Mouse (Mus musculus): ENCODE measurements around the gene Baiap2. TPM values are rescaled to one million over a fixed set of nuclear protein-coding genes. Genes with fewer than 3 reads are reported as not detected.
A peak's percentile ranks its signal among the peaks of the same experiment; 100 is the strongest.

Gene Baiap2
- polyA plus RNA-seq, 1 experiment, result 27.4 TPM

DNA sequence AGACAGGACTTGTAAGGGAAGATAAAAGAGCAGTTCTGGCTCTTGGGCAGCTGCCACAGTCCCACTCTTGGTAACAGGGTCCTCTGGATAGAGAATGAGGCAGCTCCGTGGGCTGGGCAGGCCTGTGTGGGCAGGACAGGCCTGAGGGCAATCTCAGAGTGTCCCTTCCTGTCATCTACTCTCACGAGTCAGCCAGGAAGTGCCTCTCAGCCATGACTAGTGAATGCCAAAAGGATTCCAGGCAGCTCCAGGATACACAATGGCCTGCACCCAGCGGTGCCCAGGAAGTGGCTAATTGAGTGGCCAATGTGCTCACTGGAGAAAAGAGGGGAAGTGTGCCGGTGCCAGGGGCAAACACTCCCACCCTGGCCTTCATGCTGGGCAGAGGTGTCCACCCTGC lies 97.0 kb downstream of the Baiap2 start:
- Histone ChIP-seq H3K4me3 (ENCODE audit: insufficient read depth, low read length) (no peak overlapping the region), H3K4me1 (ENCODE audit: control insufficient read depth, insufficient read depth, low read length) (0 out of 2 replicates have a peak, but pooled peaks cover 4% of the 10 kb centered on the region), H3K27ac (ENCODE audit: insufficient read depth, low read length) (no peak overlapping the region)
- TF ChIP-seq POLR2A (IDR thresholded peaks at IDR 0.05; ENCODE audit: low read depth, low read length) (no peak), CTCF (IDR thresholded peaks at IDR 0.05; ENCODE audit: borderline replicate concordance, insufficient read depth, low read length) (no peak)

DNA sequence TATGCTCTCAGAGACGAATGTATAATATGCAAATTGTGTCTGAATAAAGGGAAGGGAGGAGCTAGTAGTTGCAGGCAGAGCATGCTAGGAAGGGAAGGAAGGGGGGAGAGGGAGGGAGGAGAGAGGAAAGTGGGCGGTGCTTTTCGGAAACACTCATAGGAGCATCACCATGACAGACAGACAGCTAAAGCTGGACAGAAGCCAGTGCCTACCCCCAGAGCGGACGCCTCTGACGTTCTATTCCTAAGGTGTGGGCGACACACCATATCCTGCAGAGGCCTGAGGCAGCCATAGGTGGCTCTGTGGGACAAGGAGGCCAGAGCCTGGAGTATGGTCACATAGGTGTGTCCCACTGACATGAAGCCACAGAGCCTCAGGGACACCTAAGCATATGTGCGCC lies 97.9 kb downstream of the Baiap2 start:
- H3K4me1 ChIP-seq (ENCODE audit: control insufficient read depth, insufficient read depth, low read length), result 0 out of 2 replicates have a peak, but pooled peaks cover 4% of the 10 kb centered on the region
- no peak overlapping the region for H3K27ac ChIP-seq (ENCODE audit: insufficient read depth, low read length)
- TF ChIP-seq CTCF (IDR thresholded peaks at IDR 0.05; ENCODE audit: borderline replicate concordance, insufficient read depth, low read length), result no peak
- TF ChIP-seq POLR2A (IDR thresholded peaks at IDR 0.05; ENCODE audit: low read depth, low read length), result no peak
- H3K4me3 ChIP-seq (ENCODE audit: insufficient read depth, low read length), result no peak overlapping the region

DNA sequence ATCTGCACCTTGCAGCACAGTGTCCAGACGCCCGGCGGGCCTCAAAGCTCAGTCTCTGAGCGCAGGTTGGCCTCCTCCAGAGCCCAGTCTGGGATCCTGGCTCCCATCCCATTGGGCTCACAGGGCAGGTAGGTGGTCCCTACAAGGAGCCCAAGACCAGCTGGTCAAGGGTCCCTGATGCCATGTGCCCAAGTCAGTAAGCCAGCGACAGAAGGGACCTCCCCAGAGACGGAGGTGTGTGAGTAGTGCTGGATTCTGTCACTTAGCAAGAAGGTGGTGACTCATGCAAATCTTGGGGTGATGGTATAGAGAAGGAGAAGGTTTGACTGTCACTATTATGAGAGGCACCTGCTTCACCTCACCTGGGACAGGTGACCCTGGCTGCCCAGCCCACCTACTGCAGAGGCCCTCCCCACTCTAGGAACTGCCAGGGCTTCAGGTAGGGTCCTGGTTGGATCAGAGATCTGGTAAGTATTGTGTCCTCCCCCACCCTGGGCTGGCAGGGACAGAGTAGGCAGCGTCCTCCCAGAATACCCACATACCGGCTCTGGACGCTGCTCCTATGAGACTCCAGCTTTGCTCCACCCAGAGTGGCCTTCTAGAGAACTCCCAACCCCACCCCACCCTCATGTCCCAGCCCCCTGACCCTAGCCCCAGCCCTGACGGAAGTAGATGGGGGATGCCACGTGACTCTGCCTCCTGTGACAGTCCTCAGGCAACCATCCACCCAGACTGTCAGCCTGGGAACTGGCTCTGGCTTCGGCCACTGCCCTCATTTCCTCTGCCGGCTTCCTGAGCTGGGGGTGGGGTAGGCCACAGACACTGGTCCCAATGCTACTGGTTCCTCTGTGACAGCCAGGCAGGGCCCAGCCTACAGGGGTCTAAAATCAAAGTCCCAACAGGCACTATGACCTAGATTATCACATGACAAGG lies 98.9 kb downstream of the Baiap2 start:
- H3K27ac ChIP-seq (ENCODE audit: insufficient read depth, low read length), result no peak overlapping the region
- 0 out of 2 replicates have a peak, but pooled peaks cover 4% of the 10 kb centered on the region for H3K4me1 ChIP-seq (ENCODE audit: control insufficient read depth, insufficient read depth, low read length)
- no peak overlapping the region for H3K4me3 ChIP-seq (ENCODE audit: insufficient read depth, low read length)
- TF ChIP-seq CTCF (IDR thresholded peaks at IDR 0.05; ENCODE audit: borderline replicate concordance, insufficient read depth, low read length) (no peak), POLR2A (IDR thresholded peaks at IDR 0.05; ENCODE audit: low read depth, low read length) (no peak)

DNA sequence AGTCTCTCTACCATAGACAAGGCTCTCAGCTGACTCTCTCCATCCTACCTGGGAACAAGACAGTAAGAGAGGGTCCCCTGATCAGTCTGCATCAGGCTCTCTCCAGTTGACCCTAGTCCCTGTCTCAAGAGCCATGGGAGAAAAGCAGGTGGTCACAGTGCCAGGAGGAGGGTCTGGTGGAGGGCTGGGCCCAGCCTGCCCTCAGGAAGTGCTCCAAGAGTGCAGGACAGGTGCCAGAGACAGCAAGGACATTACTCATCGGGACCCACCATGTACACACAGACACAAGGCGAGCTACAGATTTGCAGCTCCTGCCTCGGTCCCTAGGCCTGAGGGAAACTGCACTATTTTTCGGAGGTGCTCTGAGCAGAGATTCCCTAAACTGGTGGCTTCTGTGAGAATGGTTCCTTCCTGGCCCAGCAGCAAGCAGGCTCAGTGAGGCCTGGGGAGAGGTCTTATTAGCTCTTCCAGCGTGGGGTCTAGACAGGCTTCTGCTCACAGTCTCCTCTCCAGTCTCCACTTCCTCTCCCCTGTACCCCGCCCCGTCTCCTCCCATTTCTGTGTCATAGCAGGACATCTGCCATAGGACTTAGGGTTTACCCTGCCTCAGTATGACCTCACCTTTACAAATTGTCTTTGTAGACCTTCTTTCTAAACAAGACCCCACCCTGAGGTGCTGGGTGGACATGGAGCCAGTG lies 99.7 kb downstream of the Baiap2 start:
- no peak for TF ChIP-seq POLR2A (IDR thresholded peaks at IDR 0.05; ENCODE audit: low read depth, low read length)
- TF ChIP-seq CTCF (IDR thresholded peaks at IDR 0.05; ENCODE audit: borderline replicate concordance, insufficient read depth, low read length), result no peak
- Histone ChIP-seq H3K27ac (ENCODE audit: insufficient read depth, low read length) (no peak overlapping the region), H3K4me1 (ENCODE audit: control insufficient read depth, insufficient read depth, low read length) (0 out of 2 replicates have a peak, but pooled peaks cover 4% of the 10 kb centered on the region), H3K4me3 (ENCODE audit: insufficient read depth, low read length) (no peak overlapping the region)

DNA sequence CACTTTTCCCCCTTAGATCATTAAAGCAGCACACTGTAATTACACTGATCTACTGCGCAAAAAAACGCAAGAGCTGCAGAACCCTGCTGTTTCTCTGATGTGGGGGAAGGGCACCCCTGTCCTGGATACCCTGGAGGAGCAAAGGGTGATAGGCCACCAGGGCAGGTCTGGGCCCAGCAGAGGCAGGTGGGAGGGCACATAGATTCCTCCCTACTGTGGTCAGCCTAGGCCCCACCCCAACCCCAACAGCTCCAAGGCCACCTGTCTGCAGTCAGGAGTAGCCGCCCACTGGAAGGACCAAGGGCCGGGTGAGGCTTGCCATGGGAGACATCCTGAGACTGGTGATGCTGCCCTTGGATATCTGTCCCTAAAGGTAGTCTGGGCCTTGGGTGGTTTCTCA lies 102.8 kb downstream of the Baiap2 start:
- H3K4me3 ChIP-seq (ENCODE audit: insufficient read depth, low read length), result no peak overlapping the region

DNA sequence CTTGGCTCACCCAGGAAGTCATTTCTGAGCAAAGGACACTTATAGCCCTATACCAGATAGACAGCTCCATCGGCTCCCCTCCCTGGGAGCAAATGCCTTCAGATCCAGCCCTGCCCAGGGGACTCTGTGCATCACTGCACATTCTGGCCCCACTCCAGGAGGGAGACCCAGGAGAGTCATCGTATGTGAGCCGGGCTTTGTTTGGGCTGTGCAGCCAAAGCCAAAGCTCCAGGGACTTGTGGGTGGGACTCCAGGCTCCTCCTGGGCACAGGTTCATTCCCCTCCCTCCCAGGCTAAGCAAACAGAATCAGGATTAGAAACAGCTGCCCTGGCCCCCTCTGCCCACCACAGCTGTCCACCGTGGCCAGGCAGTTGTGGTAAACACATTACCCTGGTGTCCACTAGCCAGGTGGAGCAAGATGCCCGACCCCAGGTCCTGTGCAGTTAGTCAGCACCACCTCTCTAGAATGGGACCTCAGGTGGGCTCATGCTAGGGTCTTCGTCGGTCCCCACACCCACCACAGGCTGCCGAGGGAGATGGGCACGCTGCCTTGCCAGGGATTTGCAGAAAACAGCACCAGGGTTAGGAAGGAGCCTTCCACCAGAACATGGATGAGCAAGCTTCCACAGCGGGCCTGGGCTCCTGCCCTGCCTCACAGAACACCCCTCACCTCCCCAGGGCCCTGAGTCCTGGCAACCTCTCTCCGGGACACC lies 103.4 kb downstream of the Baiap2 start:
- Histone ChIP-seq H3K4me1 (ENCODE audit: control insufficient read depth, insufficient read depth, low read length) (0 out of 2 replicates have a peak, but pooled peaks cover 4% of the 10 kb centered on the region), H3K4me3 (ENCODE audit: insufficient read depth, low read length) (no peak overlapping the region), H3K27ac (ENCODE audit: insufficient read depth, low read length) (no peak overlapping the region)
- TF ChIP-seq POLR2A (IDR thresholded peaks at IDR 0.05; ENCODE audit: low read depth, low read length) (no peak), CTCF (IDR thresholded peaks at IDR 0.05; ENCODE audit: borderline replicate concordance, insufficient read depth, low read length) (no peak)

More for the DNA sequence above, 102.8 kb downstream of the Baiap2 start:
- no peak for TF ChIP-seq CTCF (IDR thresholded peaks at IDR 0.05; ENCODE audit: borderline replicate concordance, insufficient read depth, low read length)
- no peak for TF ChIP-seq POLR2A (IDR thresholded peaks at IDR 0.05; ENCODE audit: low read depth, low read length)
- 0 out of 2 replicates have a peak, but pooled peaks cover 4% of the 10 kb centered on the region for H3K4me1 ChIP-seq (ENCODE audit: control insufficient read depth, insufficient read depth, low read length)
- H3K27ac ChIP-seq (ENCODE audit: insufficient read depth, low read length), result no peak overlapping the region

DNA sequence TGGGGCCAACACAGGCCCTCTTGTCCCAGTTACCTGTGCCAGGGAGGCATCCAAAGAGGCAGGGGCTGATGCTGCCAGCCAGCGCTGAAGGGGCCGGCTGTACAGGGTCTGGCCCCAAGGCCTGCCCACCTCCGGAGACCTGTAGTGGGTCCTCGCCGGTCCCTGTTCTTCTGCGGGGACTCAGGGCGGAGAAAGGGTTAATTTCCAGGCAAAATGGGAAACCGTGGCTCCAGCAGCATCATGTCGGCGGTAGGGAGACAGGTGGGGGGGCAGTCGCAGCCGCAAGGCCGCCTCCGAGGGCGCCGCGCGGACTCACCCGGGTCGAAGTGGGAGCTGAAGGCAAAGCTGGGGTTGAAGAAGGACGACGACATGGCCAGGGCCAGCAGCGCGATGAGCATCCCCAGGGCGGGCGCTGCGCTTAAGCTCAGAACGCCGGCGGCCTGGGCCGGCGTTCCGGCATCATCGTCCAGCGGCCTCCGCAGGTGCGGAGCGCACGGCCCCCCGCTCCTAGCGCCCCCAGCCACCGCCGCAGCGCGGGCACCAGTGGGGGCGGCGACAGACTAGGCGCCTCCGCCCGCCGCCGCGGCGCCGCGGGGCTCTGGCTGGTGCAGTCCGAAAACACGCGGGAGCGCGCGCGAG lies 104.1 kb downstream of the Baiap2 start, which contains the start of gene Aatk:
Gene Aatk (minus strand): TSS at position 615 of the 639 bp plus-strand sequence.
- H3K4me3 ChIP-seq (ENCODE audit: insufficient read depth, low read length), result peak within 1 kb of the TSS; percentile 12; the same call in 1 of the 2 replicates
- TF ChIP-seq POLR2A (IDR thresholded peaks at IDR 0.05; ENCODE audit: low read depth, low read length) (no peak), CTCF (IDR thresholded peaks at IDR 0.05; ENCODE audit: borderline replicate concordance, insufficient read depth, low read length) (no peak)
- H3K4me1 ChIP-seq (ENCODE audit: control insufficient read depth, insufficient read depth, low read length), result 0 out of 2 replicates have a peak, but pooled peaks cover 4% of the 10 kb centered on the region
- H3K27ac ChIP-seq (ENCODE audit: insufficient read depth, low read length), result no peak within 1 kb of the TSS

DNA sequence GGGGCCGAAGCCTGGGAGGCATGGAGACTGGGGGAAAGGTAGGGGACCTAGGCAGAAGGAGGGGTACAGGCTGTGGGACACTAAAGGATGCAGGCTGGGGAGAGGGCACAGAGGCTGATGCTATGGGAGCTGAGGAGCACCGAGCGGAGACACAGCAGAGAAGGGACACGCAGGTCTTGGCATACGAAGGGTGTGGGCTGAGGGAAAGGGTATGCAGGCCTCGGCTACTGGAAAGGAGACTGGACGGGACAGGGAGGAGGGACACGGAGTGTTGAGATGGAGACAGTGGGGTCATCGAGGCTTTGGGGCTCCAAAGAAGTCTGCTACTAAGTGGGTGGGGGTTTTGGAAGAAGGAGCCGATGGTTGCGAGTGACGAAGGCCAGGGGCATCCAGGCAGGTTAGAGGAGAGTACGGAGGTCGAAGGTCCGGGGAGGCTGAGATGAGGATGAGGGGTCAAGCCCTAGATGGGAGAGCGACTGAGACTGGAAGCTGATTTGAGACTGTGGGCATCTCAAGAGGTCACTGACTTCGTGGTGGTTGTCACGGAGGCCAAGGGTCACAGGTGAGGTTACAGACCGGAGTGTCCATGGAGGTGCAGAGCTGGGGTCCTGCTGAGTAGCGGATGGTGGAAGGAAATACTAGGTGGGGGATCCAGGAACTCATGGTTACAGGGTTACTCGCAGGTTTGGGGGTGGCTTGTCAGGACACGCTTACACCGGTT lies 105.1 kb downstream of the Baiap2 start:
- H3K4me1 ChIP-seq (ENCODE audit: control insufficient read depth, insufficient read depth, low read length), result no peaks in the 10 kb centered on the region
- TF ChIP-seq CTCF (IDR thresholded peaks at IDR 0.05; ENCODE audit: borderline replicate concordance, insufficient read depth, low read length) (no peak), POLR2A (IDR thresholded peaks at IDR 0.05; ENCODE audit: low read depth, low read length) (no peak)
- H3K4me3 ChIP-seq (ENCODE audit: insufficient read depth, low read length), result no peak overlapping the region
- H3K27ac ChIP-seq (ENCODE audit: insufficient read depth, low read length), result no peak overlapping the region
